Mouse (Mus musculus) forebrain, embryonic 15.5 days (tissue): ENCODE data around the gene Hist1h3f. TPM values are rescaled to one million over a fixed set of nuclear protein-coding genes. Genes with fewer than 3 reads are reported as not detected.
"Not testable (repeated sequence)": the region's sequence is repeated elsewhere in the genome, so short reads cannot be mapped to it uniquely, and the experiment has no call there.

Experiments used
- ATAC-seq: fragments of 200-750 bp; cut with Nextera tagmentation; replicated peaks from 2 replicates; pipeline ENCODE4 v1.8.0; 2017; ENCODE audit warnings: mild to moderate bottlenecking, moderate TSS enrichment, moderate library complexity
- H3K27ac ChIP-seq: fragments of 300-500 bp; sonication (generic); replicated peaks from 2 replicates; pipeline ENCODE4 v1.5.1; 2015; ENCODE audit warnings: mild to moderate bottlenecking, inconsistent platforms
- H3K27me3 ChIP-seq: fragments of 300-500 bp; sonication (generic); 2 replicates; pipeline ENCODE4 v1.6.1; 2015; ENCODE audit warnings: inconsistent platforms
- H3K36me3 ChIP-seq: fragments of 300-500 bp; sonication (generic); 2 replicates; pipeline ENCODE4 v1.6.1; 2015; ENCODE audit warnings: mild to moderate bottlenecking, inconsistent platforms
- H3K4me1 ChIP-seq: fragments of 300-500 bp; sonication (generic); 2 replicates; pipeline ENCODE4 v1.6.1; 2015; ENCODE audit warnings: inconsistent platforms
- H3K4me2 ChIP-seq: fragments of 300-500 bp; sonication (generic); replicated peaks from 2 replicates; pipeline ENCODE4 v1.6.1; 2015; ENCODE audit warnings: mild to moderate bottlenecking, inconsistent platforms
- H3K4me3 ChIP-seq: fragments of 300-500 bp; sonication (generic); 2 replicates; pipeline ENCODE4 v1.5.1; 2015; ENCODE audit warnings: mild to moderate bottlenecking, inconsistent platforms
- H3K9ac ChIP-seq: fragments of 300-500 bp; sonication (generic); replicated peaks from 2 replicates; pipeline ENCODE4 v1.6.1; 2015; ENCODE audit warnings: mild to moderate bottlenecking, inconsistent platforms
- H3K9me3 ChIP-seq: fragments of 300-500 bp; sonication (generic); 2 replicates; pipeline ENCODE4 v1.6.1; 2016; ENCODE audit warnings: inconsistent platforms
- WGBS: fragments of 180-500 bp; shearing (Covaris S2); methylation state at CpG from one replicate; pipeline ENCODE4 v1.1.7; 2015; ENCODE audit warnings: mixed read lengths; 5-methylcytosine and 5-hydroxymethylcytosine counted together
- polyA plus RNA-seq: library from polyadenylated mRNA; unstranded; fragments of >200 nt; fragmentation: Nextera tagmentation; extraction: Ambion mirVana; gene quantifications from 2 replicates; pipeline ENCODE4 v1.2.1, GENCODE M21; 2015

The Hist1h3f gene
- polyA plus RNA-seq, 1 experiment from 2014 or later = 0.94 TPM

GRCm38 (mm10) chr13:23544787-23545120 is 902 bp downstream of the Hist1h3f start:
- H3K4me3 ChIP-seq = peak overlapping the region; percentile 55
- WGBS = 0% methylated on average over 13 of the region's 14 CpGs
- peak overlapping the region; percentile 97 for H3K27ac ChIP-seq
- H3K9ac ChIP-seq = peak overlapping the region; percentile 65; the same call in 1 of the 2 replicates
- ATAC-seq, H3K27me3 ChIP-seq, H3K9me3 ChIP-seq, H3K36me3 ChIP-seq, H3K4me1 ChIP-seq: not testable (repeated sequence)
- H3K4me2 ChIP-seq = peak overlapping the region; percentile 42

GRCm38 (mm10) chr13:23546694-23547093 is 2.8 kb downstream of the Hist1h3f start:
- ATAC-seq = no peak

DNA sequence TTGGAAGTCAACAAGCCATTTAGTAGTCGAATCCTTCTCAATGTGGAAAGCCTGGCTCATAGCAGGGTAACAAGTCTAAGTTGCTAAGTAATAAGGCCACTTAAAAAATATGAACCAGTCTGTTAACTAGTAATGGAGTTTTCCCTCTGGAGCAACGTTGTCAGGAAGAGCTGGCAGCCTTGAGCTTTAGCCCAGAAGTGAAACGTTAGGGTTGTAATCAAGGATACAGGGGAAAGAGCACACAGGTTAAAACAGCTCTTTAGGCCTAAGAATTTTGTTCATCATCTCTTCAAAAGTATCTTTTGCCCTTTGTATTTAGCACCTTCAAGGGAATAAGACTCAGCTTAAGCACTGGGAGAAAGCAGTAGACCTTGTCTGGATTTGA is 6.9 kb downstream of the Hist1h3f start:
- Histone ChIP-seq H3K9me3 (no peaks in the 10 kb centered on the region), H3K9ac (peak overlapping the region; percentile 58), H3K36me3 (no peaks in the 10 kb centered on the region), H3K4me1 (peaks cover 30% of the 10 kb centered on the region), H3K27me3 (no peaks in the 10 kb centered on the region), H3K4me2 (peak overlapping the region; percentile 63), H3K4me3 (peak overlapping the region; percentile 51), H3K27ac (peak overlapping the region; percentile 93)
- no peak for ATAC-seq
- 7% methylated on average over 3 of the region's 3 CpGs for WGBS

More at GRCm38 (mm10) chr13:23546694-23547093, 2.8 kb downstream of the Hist1h3f start:
- Histone ChIP-seq H3K4me3 (no peak overlapping the region), H3K4me2 (no peak overlapping the region), H3K27ac (no peak overlapping the region), H3K27me3 (no peaks in the 10 kb centered on the region), H3K4me1 (peaks cover 18% of the 10 kb centered on the region), H3K9me3 (no peaks in the 10 kb centered on the region), H3K36me3 (no peaks in the 10 kb centered on the region), H3K9ac (no peak overlapping the region)
- 78% methylated on average over 5 of the region's 5 CpGs for WGBS

GRCm38 (mm10) chr13:23551146-23551834 is 7.4 kb downstream of the Hist1h3f start, which contains the start of gene Hist1h4f:
TSS of gene Hist1h4f (minus strand) at chr13:23551648.
- peak within 1 kb of the TSS; percentile 63 for H3K4me2 ChIP-seq
- H3K36me3 ChIP-seq, H3K27me3 ChIP-seq, H3K9me3 ChIP-seq: not testable (repeated sequence)
- H3K4me1 ChIP-seq = peaks cover 31% of the 10 kb centered on the region
- WGBS = 0% methylated on average over 47 of the region's 47 CpGs
- H3K27ac ChIP-seq = peak within 1 kb of the TSS; percentile 93
- ATAC-seq = peak; percentile 85
- peak within 1 kb of the TSS; percentile 58 for H3K9ac ChIP-seq
- H3K4me3 ChIP-seq = peak within 1 kb of the TSS; percentile 51

- peak overlapping the region; percentile 63 for H3K4me2 ChIP-seq
- peak overlapping the region; percentile 93 for H3K27ac ChIP-seq
- no peaks in the 10 kb centered on the region for H3K27me3 ChIP-seq
- H3K4me3 ChIP-seq = peak overlapping the region; percentile 51
- WGBS = 42% methylated on average over 8 of the region's 8 CpGs
- H3K4me1 ChIP-seq = peaks cover 37% of the 10 kb centered on the region
- H3K36me3 ChIP-seq = no peaks in the 10 kb centered on the region
- peak overlapping the region; percentile 58; the same call in 1 of the 2 replicates for H3K9ac ChIP-seq
- no peaks in the 10 kb centered on the region for H3K9me3 ChIP-seq
- ATAC-seq = no peak
These were observed 8.4 kb downstream of the Hist1h3f start for GRCm38 (mm10) chr13:23551931-23552914.

- no peak for ATAC-seq
- peak within 1 kb of the TSS; percentile 97 for H3K27ac ChIP-seq
- H3K36me3 ChIP-seq = no peaks in the 10 kb centered on the region
- peak within 1 kb of the TSS; percentile 78; the same call in 1 of the 2 replicates for H3K9ac ChIP-seq
- peak within 1 kb of the TSS; percentile 99 for H3K4me2 ChIP-seq
- peaks cover 37% of the 10 kb centered on the region for H3K4me1 ChIP-seq
- H3K9me3 ChIP-seq = no peaks in the 10 kb centered on the region
- H3K27me3 ChIP-seq = no peaks in the 10 kb centered on the region
- H3K4me3 ChIP-seq = 0 out of 2 replicates have a peak within 1 kb of the TSS, but pooled peaks have one; percentile 57
These were observed 9.1 kb downstream of the Hist1h3f start, which contains the start of gene Hist1h1d for GRCm38 (mm10) chr13:23552962-23553361. TSS of gene Hist1h1d (plus strand) at chr13:23553262.

DNA sequence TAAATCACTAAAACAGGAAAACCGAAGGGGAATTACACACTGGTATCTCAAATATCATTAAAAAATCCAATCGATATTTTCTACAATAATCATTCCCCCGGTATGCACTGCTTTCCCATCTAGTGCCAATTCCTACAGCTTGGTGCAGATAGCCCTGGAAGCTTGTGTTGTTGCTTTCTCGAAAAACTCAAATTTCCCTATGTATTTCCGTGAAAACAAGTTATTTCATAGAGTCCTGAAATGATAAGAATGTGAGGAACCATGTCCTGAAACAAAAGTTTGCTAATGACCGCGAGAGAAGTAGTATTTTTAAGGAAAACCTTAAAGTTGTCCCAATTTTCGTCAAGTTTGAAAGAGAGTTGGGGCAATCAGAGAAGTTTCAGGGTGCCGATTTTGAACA is 10.5 kb downstream of the Hist1h3f start:
- H3K4me1 ChIP-seq = peaks cover 37% of the 10 kb centered on the region
- no peaks in the 10 kb centered on the region for H3K27me3 ChIP-seq
- no peaks in the 10 kb centered on the region for H3K9me3 ChIP-seq
- H3K4me3 ChIP-seq = peak overlapping the region; percentile 57
- ATAC-seq = no peak
- H3K9ac ChIP-seq = peak overlapping the region; percentile 78
- H3K4me2 ChIP-seq = peak overlapping the region; percentile 99
- H3K27ac ChIP-seq = peak overlapping the region; percentile 97
- no peaks in the 10 kb centered on the region for H3K36me3 ChIP-seq
- WGBS = 22% methylated on average over 9 of the region's 9 CpGs

DNA sequence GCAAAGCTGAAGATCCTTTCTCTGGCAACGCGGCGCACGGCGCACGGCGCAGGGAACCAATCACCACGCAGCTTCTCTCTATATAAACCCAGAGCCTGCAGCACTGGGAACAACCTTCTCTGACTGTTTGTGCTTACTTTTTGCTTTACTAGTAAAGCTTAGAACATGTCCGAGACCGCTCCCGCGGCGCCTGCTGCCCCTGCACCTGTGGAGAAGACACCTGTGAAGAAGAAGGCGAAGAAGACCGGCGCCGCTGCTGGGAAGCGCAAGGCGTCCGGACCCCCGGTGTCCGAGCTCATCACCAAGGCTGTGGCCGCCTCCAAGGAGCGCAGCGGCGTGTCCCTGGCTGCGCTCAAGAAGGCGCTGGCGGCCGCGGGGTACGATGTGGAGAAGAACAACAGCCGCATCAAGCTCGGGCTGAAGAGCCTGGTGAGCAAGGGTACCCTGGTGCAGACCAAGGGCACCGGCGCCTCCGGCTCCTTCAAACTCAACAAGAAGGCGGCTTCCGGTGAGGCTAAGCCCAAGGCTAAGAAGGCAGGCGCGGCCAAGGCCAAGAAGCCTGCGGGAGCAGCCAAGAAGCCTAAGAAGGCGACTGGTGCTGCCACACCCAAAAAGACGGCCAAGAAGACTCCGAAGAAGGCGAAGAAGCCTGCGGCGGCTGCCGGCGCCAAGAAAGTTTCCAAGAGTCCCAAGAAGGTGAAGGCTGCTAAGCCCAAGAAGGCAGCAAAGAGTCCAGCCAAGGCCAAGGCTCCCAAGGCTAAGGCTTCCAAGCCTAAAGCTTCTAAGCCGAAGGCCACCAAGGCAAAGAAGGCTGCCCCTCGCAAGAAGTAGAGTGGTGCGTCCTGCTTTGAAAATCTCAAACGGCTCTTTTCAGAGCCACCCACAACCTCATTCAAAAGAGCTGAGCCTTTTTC is 11.3 kb downstream of the Hist1h3f start:
- H3K9ac ChIP-seq = peak overlapping the region; percentile 78
- H3K27ac ChIP-seq = peak overlapping the region; percentile 97
- no peaks in the 10 kb centered on the region for H3K36me3 ChIP-seq
- H3K9me3 ChIP-seq = no peaks in the 10 kb centered on the region
- H3K4me2 ChIP-seq = peak overlapping the region; percentile 99
- under 1% methylated on average over 54 of the region's 54 CpGs for WGBS
- peaks cover 37% of the 10 kb centered on the region for H3K4me1 ChIP-seq
- no peaks in the 10 kb centered on the region for H3K27me3 ChIP-seq
- peak; percentile 87 for ATAC-seq
- H3K4me3 ChIP-seq = peak overlapping the region; percentile 57

GRCm38 (mm10) chr13:23555839-23556416 is 12.1 kb downstream of the Hist1h3f start:
- no peaks in the 10 kb centered on the region for H3K27me3 ChIP-seq
- H3K36me3 ChIP-seq = no peaks in the 10 kb centered on the region
- no peaks in the 10 kb centered on the region for H3K9me3 ChIP-seq
- H3K4me2 ChIP-seq = peak overlapping the region; percentile 99
- H3K27ac ChIP-seq = peak overlapping the region; percentile 97
- WGBS = under 1% methylated on average over 18 of the region's 18 CpGs
- H3K4me3 ChIP-seq = peak overlapping the region; percentile 57
- peak; percentile 84 for ATAC-seq
- peaks cover 35% of the 10 kb centered on the region for H3K4me1 ChIP-seq
- H3K9ac ChIP-seq = peak overlapping the region; percentile 78

DNA sequence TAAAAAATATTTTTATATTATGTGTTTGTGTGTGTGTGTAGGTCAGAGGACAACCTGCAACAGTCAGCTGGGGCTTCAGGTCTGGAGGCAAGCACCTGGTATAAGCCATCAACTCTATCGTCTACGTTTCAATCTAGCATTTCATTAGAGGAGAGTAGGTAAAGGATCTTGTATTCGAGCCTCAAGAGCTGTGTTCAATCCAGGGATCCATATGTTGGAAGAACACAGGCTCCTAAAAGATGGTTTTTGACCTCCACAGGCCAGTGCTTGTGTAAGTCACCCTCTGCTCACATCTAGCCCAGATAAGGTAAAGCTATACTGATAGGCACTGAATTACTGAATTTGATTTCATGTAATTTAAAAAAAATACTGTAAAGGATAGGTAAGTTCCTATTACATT is 13.1 kb downstream of the Hist1h3f start:
- H3K27me3 ChIP-seq = no peaks in the 10 kb centered on the region
- H3K4me2 ChIP-seq = no peak overlapping the region
- H3K9ac ChIP-seq = no peak overlapping the region
- peak overlapping the region; percentile 97; the same call in 1 of the 2 replicates for H3K27ac ChIP-seq
- no peak for ATAC-seq
- no peaks in the 10 kb centered on the region for H3K36me3 ChIP-seq
- H3K4me1 ChIP-seq = peaks cover 28% of the 10 kb centered on the region
- no peak overlapping the region for H3K4me3 ChIP-seq
- 68% methylated on average over 3 of the region's 3 CpGs for WGBS
- no peaks in the 10 kb centered on the region for H3K9me3 ChIP-seq

DNA sequence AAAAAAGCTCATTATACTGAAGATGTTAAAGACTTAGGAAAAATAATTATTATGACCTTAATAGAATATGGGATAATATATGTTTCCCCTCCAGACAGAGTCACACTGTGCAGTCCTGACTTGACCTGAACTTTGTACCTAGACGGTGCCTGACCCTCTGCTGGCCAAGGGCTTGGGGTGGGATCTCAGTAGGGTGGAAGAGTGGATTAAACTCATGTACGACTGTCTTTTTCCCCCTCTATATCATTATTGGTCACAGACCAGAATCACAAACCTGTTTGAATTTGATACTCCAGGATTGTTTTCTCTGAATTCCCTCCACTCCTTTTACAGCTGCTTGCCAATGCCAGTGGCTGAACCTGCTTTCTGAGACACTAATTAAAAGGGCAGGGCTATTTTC is 16.8 kb downstream of the Hist1h3f start:
- Histone ChIP-seq H3K4me1 (peaks cover 17% of the 10 kb centered on the region), H3K4me2 (peak overlapping the region; percentile 15; the same call in 1 of the 2 replicates)
- not testable (repeated sequence) for H3K27ac ChIP-seq, H3K36me3 ChIP-seq, H3K9me3 ChIP-seq, ATAC-seq, H3K9ac ChIP-seq, H3K4me3 ChIP-seq, H3K27me3 ChIP-seq
- 10% methylated on average over 2 of the region's 2 CpGs for WGBS
